Mouse (Mus musculus) thymus, postnatal 14 days (tissue): ENCODE results near the gene Gm13420.
A peak's percentile ranks its signal among the peaks of the same experiment; 100 is the strongest.
"Not testable (repeated sequence)": the region's sequence is repeated elsewhere in the genome, so short reads cannot be mapped to it uniquely, and the experiment has no call there.

Source experiments
- DNase-seq: peaks from one replicate; pipeline ENCODE4 v3.0.0; 2021

Gm13420 gene

GRCm38 (mm10) chr2:29751497-29751896, at the start of gene Gm13420:
Gene Gm13420, minus strand, starts transcription at chr2:29751685.
- no peak for DNase-seq

GRCm38 (mm10) chr2:29792772-29793487, 41.4 kb upstream of the Gm13420 start:
- no peak for DNase-seq

GRCm38 (mm10) chr2:29787937-29788681, 36.6 kb upstream of the Gm13420 start, which contains the start of gene Trub2:
Gene Trub2, minus strand, starts transcription at chr2:29788502.
- peak; percentile 88 for DNase-seq

GRCm38 (mm10) chr2:29787104-29787917, 35.8 kb upstream of the Gm13420 start, which contains the start of gene Coq4:
Gene Coq4, plus strand, starts transcription at chr2:29787493.
- peak; percentile 93 for DNase-seq

- DNase-seq, result no peak
Measured at GRCm38 (mm10) chr2:29784290-29784689, 32.8 kb upstream of the Gm13420 start.

- not testable (repeated sequence) for DNase-seq
Measured at GRCm38 (mm10) chr2:29781256-29781655, 29.8 kb upstream of the Gm13420 start.

GRCm38 (mm10) chr2:29773323-29773722, 21.8 kb upstream of the Gm13420 start:
- DNase-seq, result no peak

- no peak for DNase-seq
Measured at GRCm38 (mm10) chr2:29771611-29772461, 20.4 kb upstream of the Gm13420 start.

GRCm38 (mm10) chr2:29770162-29770561, 18.7 kb upstream of the Gm13420 start:
- DNase-seq, result no peak

GRCm38 (mm10) chr2:29768901-29769300, 17.4 kb upstream of the Gm13420 start:
- DNase-seq, result no peak

GRCm38 (mm10) chr2:29767976-29768709, 16.7 kb upstream of the Gm13420 start:
- DNase-seq, result no peak

GRCm38 (mm10) chr2:29764831-29765230, 13.3 kb upstream of the Gm13420 start:
- peak; percentile 67 for DNase-seq

GRCm38 (mm10) chr2:29755693-29756092, 4.2 kb upstream of the Gm13420 start:
- DNase-seq, result no peak

GRCm38 (mm10) chr2:29752397-29752796, 912 bp upstream of the Gm13420 start:
- no peak for DNase-seq

GRCm38 (mm10) chr2:29748499-29748898, 3.0 kb downstream of the Gm13420 start:
- DNase-seq, result no peak

- DNase-seq, result peak; percentile 52
Measured at GRCm38 (mm10) chr2:29747852-29748251, 3.6 kb downstream of the Gm13420 start.

- no peak for DNase-seq
Measured at GRCm38 (mm10) chr2:29747188-29747782, 4.2 kb downstream of the Gm13420 start.

- no peak for DNase-seq
Measured at GRCm38 (mm10) chr2:29744256-29744655, 7.2 kb downstream of the Gm13420 start.

- no peak for DNase-seq
Measured at GRCm38 (mm10) chr2:29741207-29741606, 10.3 kb downstream of the Gm13420 start.

- DNase-seq, result no peak
Measured at GRCm38 (mm10) chr2:29739368-29739767, 12.1 kb downstream of the Gm13420 start.

GRCm38 (mm10) chr2:29738799-29739198, 12.7 kb downstream of the Gm13420 start:
- no peak for DNase-seq
